In genomic region chr8:11616294-11616693, GRCm38 (mm10) we compare ENCODE assay signal across 9 mouse cellular contexts. TPM values are rescaled to one million over a fixed set of nuclear protein-coding genes. Genes with fewer than 3 reads are reported as not detected.
A peak's percentile ranks its signal among the peaks of the same experiment; 100 is the strongest.
DNase-seq lines count a peak whose midpoint lies in the region; ATAC-seq and TF ChIP-seq lines count a peak whose summit lies in the region.
"Had no signal": no experiment of that assay in that cellular context is flagged by ENCODE, and none has a peak within 500 bp of the region (broad histone marks: within the 10 kb centered on the region; RNA-seq: fewer than 3 reads in every experiment).

No protein-coding gene starts in this region.

- peak; percentile 66; the same call in 1 of the 2 replicates for ATAC-seq in monocyte, adult 5-6 weeks (replicated peaks; ENCODE audit: insufficient number of reproducible peaks, low FRiP score, low TSS enrichment, poor library complexity, severe bottlenecking)

- peak; percentile 69 for TF ChIP-seq CTCF in left cerebral cortex, adult 2 months (IDR thresholded peaks at IDR 0.05)

- no peak overlapping the region for H3K4me3 ChIP-seq in left cerebral cortex, adult 2 months
- H3K4me3 ChIP-seq: erythroblast, embryonic 14.5 days had no signal

- intact Hi-C loops in gastrocnemius, postnatal 36 days (cut with DNase I): loop anchor here (5.0 to 10.0 kb wide), 2 partner anchors 71 to 86 kb away; partner anchors contain the start of gene 1700016D06Rik
- intact Hi-C loops in left cerebral cortex, adult 2 months (cut with DNase I): loop anchor here (5.0 to 10.0 kb wide), 2 partner anchors 59 to 181 kb away; partner anchors contain the start of gene Ing1

- H3K27ac ChIP-seq in left cerebral cortex, adult 2 months: no peak overlapping the region

- peak; percentile 51 for DNase-seq in layer of hippocampus, adult 11-12 months (ENCODE audit: low spot score)
- no peak for DNase-seq in layer of hippocampus, adult 9-11 months
- peak; percentile 49 for DNase-seq in MN1 (ENCODE audit: low spot score)
- peak; percentile 52 for DNase-seq in cerebellum, adult 8-10 months
- DNase-seq in gastrocnemius, postnatal 36 days: peak; percentile 22 to 26
- peak in 1 of 2 experiments; percentile 55 for DNase-seq in left cerebral cortex, adult 2 months (ENCODE audit: extremely low spot score in 1 of 2, low spot score in 2 of 2)
- DNase-seq in thymus, postnatal 10 days (ENCODE audit: low spot score in 2 of 2): peak; percentile 27 to 65

RNA-seq across cellular contexts. Expression of gene Ankrd10, which starts 19.3 kb away (rescaled TPM):
- 10 to 100 TPM; 15.8 to 17.7 TPM for total RNA-seq in gastrocnemius, postnatal 36 days (2021)
- total RNA-seq in left cerebral cortex, adult 2 months (2021): 10 to 100 TPM; 51.5 to 60.0 TPM
- total RNA-seq in monocyte, adult 5-6 weeks (2017): 48.7 to 67.5 TPM (median 49.7 TPM) in 3 replicates
